Mouse (Mus musculus): ENCODE measurements around the gene Dennd4a. TPM values are rescaled to one million over a fixed set of nuclear protein-coding genes. Genes with fewer than 3 reads are reported as not detected.
"Not testable (repeated sequence)": the region's sequence is repeated elsewhere in the genome, so short reads cannot be mapped to it uniquely, and the experiment has no call there.

Gene Dennd4a
- total RNA-seq, 2 experiments from 2014 or later, result 48.7 to 52.2 TPM

GRCm38 (mm10) chr9:64811538-64812474, 666 bp downstream of the Dennd4a start:
- DNase-seq (ENCODE audit: low spot score in 2 of 2), result peak in 1 of 2 experiments; percentile 70

- DNase-seq (ENCODE audit: low spot score in 2 of 2), result no peak
Observed at GRCm38 (mm10) chr9:64812475-64812860, 1.3 kb downstream of the Dennd4a start.

- DNase-seq (ENCODE audit: low spot score in 2 of 2), result no peak
Observed at GRCm38 (mm10) chr9:64814273-64814672, 3.1 kb downstream of the Dennd4a start.

GRCm38 (mm10) chr9:64819686-64820085, 8.5 kb downstream of the Dennd4a start:
- not testable (repeated sequence) for DNase-seq (ENCODE audit: low spot score in 2 of 2)

- no peak for DNase-seq (ENCODE audit: low spot score in 2 of 2)
Observed at GRCm38 (mm10) chr9:64820086-64820795, 9.1 kb downstream of the Dennd4a start.

- no peak for DNase-seq (ENCODE audit: low spot score in 2 of 2)
Observed at GRCm38 (mm10) chr9:64822235-64822634, 11.1 kb downstream of the Dennd4a start.

GRCm38 (mm10) chr9:64824389-64825008, 13.4 kb downstream of the Dennd4a start:
- no peak for DNase-seq (ENCODE audit: low spot score in 2 of 2)

- DNase-seq (ENCODE audit: low spot score in 2 of 2), result no peak
Observed at GRCm38 (mm10) chr9:64830092-64830618, 19.0 kb downstream of the Dennd4a start.

- no peak for DNase-seq (ENCODE audit: low spot score in 2 of 2)
Observed at GRCm38 (mm10) chr9:64830641-64831040, 19.5 kb downstream of the Dennd4a start.

GRCm38 (mm10) chr9:64831760-64832159, 20.6 kb downstream of the Dennd4a start:
- no peak for DNase-seq (ENCODE audit: low spot score in 2 of 2)

- no peak for DNase-seq (ENCODE audit: low spot score in 2 of 2)
Observed at GRCm38 (mm10) chr9:64834418-64834817, 23.3 kb downstream of the Dennd4a start.

- no peak for DNase-seq (ENCODE audit: low spot score in 2 of 2)
Observed at GRCm38 (mm10) chr9:64845355-64845754, 34.2 kb downstream of the Dennd4a start.

- DNase-seq (ENCODE audit: low spot score in 2 of 2), result no peak
Observed at GRCm38 (mm10) chr9:64849548-64849947, 38.4 kb downstream of the Dennd4a start.

GRCm38 (mm10) chr9:64860083-64860482, 48.9 kb downstream of the Dennd4a start:
- DNase-seq (ENCODE audit: low spot score in 2 of 2), result no peak

GRCm38 (mm10) chr9:64862687-64863086, 51.5 kb downstream of the Dennd4a start:
- no peak for DNase-seq (ENCODE audit: low spot score in 2 of 2)

GRCm38 (mm10) chr9:64886008-64886407, 74.9 kb downstream of the Dennd4a start:
- peak in 1 of 2 experiments; percentile 13 for DNase-seq (ENCODE audit: low spot score in 2 of 2)

- DNase-seq (ENCODE audit: low spot score in 2 of 2), result no peak
Observed at GRCm38 (mm10) chr9:64896605-64897004, 85.5 kb downstream of the Dennd4a start.

GRCm38 (mm10) chr9:64902866-64903265, 91.7 kb downstream of the Dennd4a start:
- DNase-seq (ENCODE audit: low spot score in 2 of 2), result no peak

GRCm38 (mm10) chr9:64903386-64903785, 92.2 kb downstream of the Dennd4a start:
- peak; percentile 65 to 80 for DNase-seq (ENCODE audit: low spot score in 2 of 2)

- DNase-seq (ENCODE audit: low spot score in 2 of 2), result no peak
Observed at GRCm38 (mm10) chr9:64904917-64905640, 93.9 kb downstream of the Dennd4a start.

- DNase-seq (ENCODE audit: low spot score in 2 of 2), result no peak
Observed at GRCm38 (mm10) chr9:64907441-64907840, 96.3 kb downstream of the Dennd4a start.

Data from layer of hippocampus, postnatal 14 days (tissue).